Mouse (Mus musculus) heart, postnatal 0 days (tissue): ENCODE results near the gene Arhgef10l.

Source experiments
- CTCF ChIP-seq: IDR thresholded peaks from 2 replicates; pipeline ENCODE4 v1.5.1; 2016; ENCODE audit warnings: antibody characterized with exemption, control low read depth, low read depth
- EP300 ChIP-seq: IDR thresholded peaks from 2 replicates; pipeline ENCODE4 v1.6.1; 2016; ENCODE audit warnings: antibody characterized with exemption, low read depth

DNA sequence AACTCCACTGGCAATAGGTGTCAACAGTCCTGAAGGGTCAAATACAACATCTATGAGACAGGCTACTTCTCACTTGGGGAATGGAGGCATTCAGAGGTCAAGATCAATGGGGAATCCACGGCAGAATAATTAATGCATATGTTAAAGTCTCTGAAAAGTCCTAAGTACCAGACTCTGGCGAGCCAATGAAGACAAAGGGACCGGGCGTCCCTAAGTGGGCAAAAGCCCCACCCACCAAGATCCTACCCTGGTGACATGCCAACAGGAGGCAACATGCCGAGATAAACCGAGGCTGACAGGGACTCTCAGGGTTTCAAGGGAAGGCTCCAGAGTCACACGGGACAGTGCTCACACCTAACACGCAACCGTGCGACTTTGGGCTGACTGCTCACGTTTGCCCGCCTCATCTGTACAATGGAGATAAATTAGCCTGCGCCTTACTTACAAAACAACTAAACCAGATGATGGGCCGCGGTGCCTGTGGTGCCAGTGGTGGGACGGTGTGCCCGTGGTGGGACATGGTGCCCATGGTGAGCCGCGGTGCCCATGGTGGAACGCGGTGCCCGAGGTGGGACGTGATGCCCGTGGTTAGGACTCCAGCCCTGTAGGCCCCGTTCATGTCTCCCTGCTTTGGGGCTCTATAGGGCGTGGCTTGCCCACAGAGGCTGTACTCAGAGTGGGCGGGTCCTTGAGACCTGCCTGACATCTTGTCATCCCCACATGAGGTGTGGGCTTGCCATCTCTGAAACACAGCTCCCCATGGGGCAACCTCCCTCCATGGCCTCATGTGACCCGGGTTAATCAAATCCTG, 26.2 kb downstream of the Arhgef10l start:
- no peak for TF ChIP-seq CTCF
- no peak for TF ChIP-seq EP300
